Mouse (Mus musculus) urinary bladder, postnatal 25 days (tissue): ENCODE data around the gene Apcs.

ENCODE experiments used
- DNase-seq: peaks from one replicate; pipeline ENCODE4 v3.0.0; 2022; ENCODE audit warnings: low spot score

Apcs gene

GRCm38 (mm10) chr1:172894777-172895357, at the start of gene Apcs:
TSS of gene Apcs (minus strand) at chr1:172895041.
- DNase-seq: no peak

- no peak for DNase-seq
Measured at GRCm38 (mm10) chr1:172932197-172932596, 37.4 kb upstream of the Apcs start.

GRCm38 (mm10) chr1:172918450-172918849, 23.6 kb upstream of the Apcs start:
- no peak for DNase-seq

- DNase-seq: no peak
Measured at GRCm38 (mm10) chr1:172917115-172917514, 22.3 kb upstream of the Apcs start.

- DNase-seq: no peak
Measured at GRCm38 (mm10) chr1:172903313-172903712, 8.5 kb upstream of the Apcs start.

- DNase-seq: no peak
Measured at GRCm38 (mm10) chr1:172895435-172895834, 594 bp upstream of the Apcs start.

GRCm38 (mm10) chr1:172876675-172877074, 18.2 kb downstream of the Apcs start:
- DNase-seq: no peak

- DNase-seq: no peak
Measured at GRCm38 (mm10) chr1:172875265-172875664, 19.6 kb downstream of the Apcs start.

GRCm38 (mm10) chr1:172848171-172848570, 46.7 kb downstream of the Apcs start:
- no peak for DNase-seq

GRCm38 (mm10) chr1:172847044-172847761, 47.6 kb downstream of the Apcs start:
- DNase-seq: no peak
